Mouse (Mus musculus) CH12.LX (cell line): Measurements from ENCODE around the gene Prrt2. TPM values are rescaled to one million over a fixed set of nuclear protein-coding genes. Genes with fewer than 3 reads are reported as not detected.
A peak's percentile ranks its signal among the peaks of the same experiment; 100 is the strongest.

ENCODE experiments used
- DNase-seq: peaks from one replicate; pipeline ENCODE4 v3.0.0-alpha.2; 2013; ENCODE audit errors: extremely low read depth
- H3K27ac ChIP-seq: 2 replicates; pipeline ENCODE4 v1.5.1; 2012; ENCODE audit warnings: low read depth, mild to moderate bottlenecking, control low read depth, moderate library complexity; ENCODE audit not compliant: insufficient read depth
- H3K27me3 ChIP-seq: replicated peaks from 2 replicates; pipeline ENCODE3; 2012; ENCODE audit warnings: inconsistent platforms
- H3K36me3 ChIP-seq, 2 experiments: replicated peaks in 1 of 2; 2 replicates each; pipeline versions ENCODE3 to v1.6.1; 2012; ENCODE audit warnings: inconsistent platforms in 1 of 2, low read length in 1 of 2, mild to moderate bottlenecking in 1 of 2, mixed read lengths in 1 of 2, moderate library complexity in 1 of 2; ENCODE audit not compliant: control insufficient read depth in 1 of 2, insufficient read depth in 1 of 2
- H3K4me1 ChIP-seq, 2 experiments: 2 replicates each; pipeline ENCODE4 v1.6.1; 2012; ENCODE audit warnings: inconsistent platforms in 1 of 2, moderate library complexity in 1 of 2; ENCODE audit not compliant: insufficient read depth in 2 of 2, control insufficient read depth in 1 of 2
- H3K4me2 ChIP-seq: 2 replicates; pipeline ENCODE4 v1.6.1; 2012; ENCODE audit warnings: low read depth, mild to moderate bottlenecking, control low read depth; ENCODE audit not compliant: poor library complexity, insufficient read depth, severe bottlenecking
- H3K4me3 ChIP-seq, 3 experiments: fragments of 150-350 bp in 1 of 3; sonication (generic) in 1 of 3; replicated peaks in 1 of 3; 2 replicates each; pipeline versions ENCODE3 to v1.5.1; 2011 to 2012; ENCODE audit warnings: low read depth in 2 of 3, low read length in 2 of 3, mild to moderate bottlenecking in 2 of 3, moderate library complexity in 2 of 3, control low read depth in 1 of 3, improper control_type of control experiment in 1 of 3, inconsistent platforms in 1 of 3, mixed read lengths in 1 of 3; ENCODE audit not compliant: poor library complexity in 1 of 3
- H3K79me2 ChIP-seq: replicated peaks from 2 replicates; pipeline ENCODE4 v1.6.1; 2012; ENCODE audit warnings: mild to moderate bottlenecking, moderate library complexity; ENCODE audit not compliant: control insufficient read depth, poor library complexity, insufficient read depth, severe bottlenecking; ENCODE audit errors: extremely low read depth
- H3K9ac ChIP-seq: 2 replicates; pipeline ENCODE4 v1.6.1; 2012; ENCODE audit warnings: low read depth, mild to moderate bottlenecking, control low read depth, moderate library complexity; ENCODE audit not compliant: insufficient read depth
- H3K9me3 ChIP-seq: replicated peaks from 2 replicates; pipeline ENCODE3; 2012; ENCODE audit warnings: low read length, inconsistent platforms, mixed read lengths
- BHLHE40 ChIP-seq: IDR thresholded peaks from 2 replicates; pipeline ENCODE4 v1.6.1; 2011; ENCODE audit warnings: mild to moderate bottlenecking, low read depth, low read length, improper control_type of control experiment
- CHD1 ChIP-seq: IDR thresholded peaks from 2 replicates; pipeline ENCODE4 v1.6.1; 2012; ENCODE audit warnings: low read depth, low read length, improper control_type of control experiment, inconsistent platforms
- CTCF ChIP-seq, 2 experiments: IDR thresholded peaks in 1 of 2; conservative IDR thresholded peaks in 1 of 2; 2 replicates each; pipeline ENCODE4 v1.5.1; 2011 to 2012; ENCODE audit warnings: low read depth in 2 of 2, low read length in 2 of 2, improper control_type of control experiment in 1 of 2, inconsistent platforms in 1 of 2, mild to moderate bottlenecking in 1 of 2, moderate library complexity in 1 of 2
- JUND ChIP-seq: conservative IDR thresholded peaks from 2 replicates; pipeline ENCODE4 v1.6.1; 2011; ENCODE audit warnings: low read depth, low read length, improper control_type of control experiment
- MEF2A ChIP-seq: IDR thresholded peaks from 2 replicates; pipeline ENCODE4 v1.6.1; 2014; ENCODE audit warnings: low read depth, mild to moderate bottlenecking, inconsistent platforms, low read length, improper control_type of control experiment, borderline replicate concordance
- MYC ChIP-seq: IDR thresholded peaks from 2 replicates; pipeline ENCODE4 v1.6.1; 2011; ENCODE audit warnings: low read depth, mild to moderate bottlenecking, improper control_type of control experiment, low read length
- NELFE ChIP-seq: IDR thresholded peaks from 2 replicates; pipeline ENCODE4 v1.6.1; 2011; ENCODE audit warnings: low read depth, low read length, improper control_type of control experiment
- RCOR1 ChIP-seq: conservative IDR thresholded peaks from 2 replicates; pipeline ENCODE4 v1.6.1; 2012; ENCODE audit warnings: low read depth, mild to moderate bottlenecking, inconsistent platforms, low read length, improper control_type of control experiment
- SIN3A ChIP-seq: IDR thresholded peaks from 2 replicates; pipeline ENCODE4 v1.6.1; 2012; ENCODE audit warnings: low read length, improper control_type of control experiment, inconsistent platforms
- TBP ChIP-seq: conservative IDR thresholded peaks from 2 replicates; pipeline ENCODE4 v1.6.1; 2011; ENCODE audit warnings: low read depth, low read length, improper control_type of control experiment
- TCF12 ChIP-seq: IDR thresholded peaks from 2 replicates; pipeline ENCODE4 v1.6.1; 2014; ENCODE audit warnings: low read depth, mild to moderate bottlenecking, inconsistent platforms, low read length, improper control_type of control experiment
- ZC3H11A ChIP-seq: IDR thresholded peaks from 2 replicates; pipeline ENCODE4 v1.6.1; 2012; ENCODE audit warnings: low read depth, mild to moderate bottlenecking, inconsistent platforms, low read length, improper control_type of control experiment
- dilution Hi-C: fragments of 300-500 bp; cut with MboI; formaldehyde crosslinking; loops from 2 replicates; pipeline ENCODE4 v1.14.3; 2020; ENCODE audit warnings: low sequenced_read_pairs; ENCODE audit not compliant: extremely low pct_unique_long_range_greater_than_20kb, extremely low pct_ligation_motif_present
- in situ Hi-C: fragments of 300-500 bp; cut with MboI; formaldehyde crosslinking; loops from 3 replicates; pipeline ENCODE4 v1.14.3; 2019; ENCODE audit warnings: low sequenced_read_pairs, low pct_ligation_motif_present, low pct_unique_long_range_greater_than_20kb, mixed read lengths
- polyA plus RNA-seq: library from polyadenylated mRNA; unstranded; fragments of >175 nt; gene quantifications from 2 replicates; pipeline ENCODE4 v1.2.1, GENCODE M21; 2012; ENCODE audit warnings: low read depth; ENCODE audit not compliant: insufficient read length
- total RNA-seq, 2 experiments: library from RNA; depleted of rRNA; stranded (reverse); fragments of 300-350 nt in 1 of 2; fragments of >200 nt in 1 of 2; gene quantifications; 2 replicates each; pipeline ENCODE4 v1.2.3; 2012 to 2014

Prrt2 gene
- total and polyA plus RNA-seq, 3 experiments: 1.2 TPM; not detected in 2

DNA sequence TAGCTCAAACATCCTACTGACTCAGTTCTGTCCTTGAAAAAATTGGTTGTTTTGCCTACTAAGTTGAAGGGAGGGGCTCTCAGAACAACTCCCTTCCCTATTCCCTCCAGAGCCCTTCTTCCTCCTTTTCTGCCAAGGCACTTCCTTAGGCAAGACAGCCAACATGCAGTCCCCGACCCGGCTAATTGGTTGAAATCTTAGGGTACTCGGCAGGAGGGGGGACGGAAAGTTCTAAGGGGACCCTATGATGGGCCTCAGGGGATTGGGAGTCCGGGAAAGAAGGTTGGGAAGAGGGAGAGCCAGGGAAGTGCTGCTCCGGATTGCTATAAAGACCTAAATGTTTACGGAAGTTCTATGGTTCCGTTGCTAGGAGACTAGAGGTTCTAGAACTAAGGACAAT, 45.5 kb downstream of the Prrt2 start:
- H3K27me3 ChIP-seq: no peaks in the 10 kb centered on the region
- peak overlapping the region; percentile 41 to 97 (median 56) for H3K4me3 ChIP-seq
- peaks cover 17% of the 10 kb centered on the region for H3K79me2 ChIP-seq
- H3K4me1 ChIP-seq: peaks cover 9 to 38% of the 10 kb centered on the region in 2 experiments
- H3K9me3 ChIP-seq: no peaks in the 10 kb centered on the region
- DNase-seq: no peak
- TF ChIP-seq ZC3H11A: no peak
- no peak for TF ChIP-seq SIN3A
- TF ChIP-seq BHLHE40: no peak
- no peak for TF ChIP-seq MEF2A
- no peak for TF ChIP-seq CHD1
- TF ChIP-seq MYC: no peak
- TF ChIP-seq JUND: no peak
- no peak for TF ChIP-seq TBP
- TF ChIP-seq NELFE: no peak
- TF ChIP-seq TCF12: no peak
- no peak for TF ChIP-seq CTCF (conservative IDR thresholded peaks at IDR 0.05 in 1 of 2, IDR thresholded peaks at IDR 0.05 in 1 of 2; ENCODE audit: low read depth in 2 of 2, low read length in 2 of 2)
- TF ChIP-seq RCOR1: no peak
- H3K27ac ChIP-seq: no peak overlapping the region
- dilution Hi-C loops: no loop called here
- H3K4me2 ChIP-seq: peak overlapping the region; percentile 50
- in situ Hi-C loops: loop anchor here (25.0 kb wide), 1 partner anchor 812 kb away; the partner anchor contains the start of genes Gm49388 and Setd1a
- peaks cover 34 to 60% of the 10 kb centered on the region in 2 experiments for H3K36me3 ChIP-seq
- peak overlapping the region; percentile 49; the same call in 1 of the 2 replicates for H3K9ac ChIP-seq

Other genes starting within 250 kb of the Prrt2 start
Only the 20 nearest of the 32 such genes appear.
- 1.9 and 3.4 TPM in 2 replicates for gene Doc2a, start 173.8 kb downstream of the Prrt2 start, total RNA-seq (2012; rRNA removed)
- gene Doc2a, start 173.8 kb downstream of the Prrt2 start, total RNA-seq (2014; rRNA removed): not detected in 2 replicates
- gene Doc2a, start 173.8 kb downstream of the Prrt2 start, polyA plus RNA-seq: not detected in 2 replicates
- gene Hirip3, start 159.2 kb downstream of the Prrt2 start, total RNA-seq (2012; rRNA removed): 70.9 and 103 TPM in 2 replicates
- 42.4 and 44.7 TPM in 2 replicates for gene Hirip3, start 159.2 kb downstream of the Prrt2 start, total RNA-seq (2014; rRNA removed)
- gene Hirip3, start 159.2 kb downstream of the Prrt2 start, polyA plus RNA-seq: 190 and 267 TPM in 2 replicates
- gene Ino80e, start 158.8 kb downstream of the Prrt2 start, total RNA-seq (2012; rRNA removed): 73.9 and 109 TPM in 2 replicates
- gene Ino80e, start 158.8 kb downstream of the Prrt2 start, total RNA-seq (2014; rRNA removed): 73.6 and 78.4 TPM in 2 replicates
- gene Ino80e, start 158.8 kb downstream of the Prrt2 start, polyA plus RNA-seq: 216 and 243 TPM in 2 replicates
- gene Taok2, start 136.5 kb downstream of the Prrt2 start, total RNA-seq (2012; rRNA removed): 28.5 and 29.0 TPM in 2 replicates
- gene Taok2, start 136.5 kb downstream of the Prrt2 start, total RNA-seq (2014; rRNA removed): 13.6 and 15.3 TPM in 2 replicates
- 32.2 and 33.0 TPM in 2 replicates for gene Taok2, start 136.5 kb downstream of the Prrt2 start, polyA plus RNA-seq
- 39.7 and 43.2 TPM in 2 replicates for gene Tmem219, start 98.3 kb downstream of the Prrt2 start, total RNA-seq (2012; rRNA removed)
- gene Tmem219, start 98.3 kb downstream of the Prrt2 start, total RNA-seq (2014; rRNA removed): 31.3 and 33.4 TPM in 2 replicates
- gene Tmem219, start 98.3 kb downstream of the Prrt2 start, polyA plus RNA-seq: 37.4 and 39.3 TPM in 2 replicates
- gene Kctd13, start 92.3 kb downstream of the Prrt2 start, total RNA-seq (2012; rRNA removed): 35.0 and 37.5 TPM in 2 replicates
- gene Kctd13, start 92.3 kb downstream of the Prrt2 start, total RNA-seq (2014; rRNA removed): 16.4 and 19.0 TPM in 2 replicates
- 35.2 and 40.4 TPM in 2 replicates for gene Kctd13, start 92.3 kb downstream of the Prrt2 start, polyA plus RNA-seq
- 0.08 TPM in 1 of 2 replicates, not detected in the other for gene Asphd1, start 71.6 kb downstream of the Prrt2 start, total RNA-seq (2012; rRNA removed)
- not detected in 2 replicates for gene Asphd1, start 71.6 kb downstream of the Prrt2 start, total RNA-seq (2014; rRNA removed)
- 1.3 and 1.8 TPM in 2 replicates for gene Asphd1, start 71.6 kb downstream of the Prrt2 start, polyA plus RNA-seq
- gene Sez6l2, start 70.6 kb downstream of the Prrt2 start, total RNA-seq (2012; rRNA removed): 7.2 and 8.8 TPM in 2 replicates
- 8.9 and 9.9 TPM in 2 replicates for gene Sez6l2, start 70.6 kb downstream of the Prrt2 start, total RNA-seq (2014; rRNA removed)
- gene Sez6l2, start 70.6 kb downstream of the Prrt2 start, polyA plus RNA-seq: 29.2 and 29.3 TPM in 2 replicates
- gene Cdipt, start 45.3 kb downstream of the Prrt2 start, total RNA-seq (2012; rRNA removed): 72.8 and 86.2 TPM in 2 replicates
- gene Cdipt, start 45.3 kb downstream of the Prrt2 start, total RNA-seq (2014; rRNA removed): 100 and 108 TPM in 2 replicates
- 120 and 138 TPM in 2 replicates for gene Cdipt, start 45.3 kb downstream of the Prrt2 start, polyA plus RNA-seq
- gene Cdiptos, start 45.1 kb downstream of the Prrt2 start, total RNA-seq (2012; rRNA removed): 0.46 and 0.47 TPM in 2 replicates
- not detected in 2 replicates for gene Cdiptos, start 45.1 kb downstream of the Prrt2 start, total RNA-seq (2014; rRNA removed)
- gene Cdiptos, start 45.1 kb downstream of the Prrt2 start, polyA plus RNA-seq: 0.31 and 0.97 TPM in 2 replicates
- gene Mvp, start 6.6 kb downstream of the Prrt2 start, total RNA-seq (2012; rRNA removed): 42.1 and 52.1 TPM in 2 replicates
- 33.3 and 35.5 TPM in 2 replicates for gene Mvp, start 6.6 kb downstream of the Prrt2 start, total RNA-seq (2014; rRNA removed)
- gene Mvp, start 6.6 kb downstream of the Prrt2 start, polyA plus RNA-seq: 53.7 and 63.5 TPM in 2 replicates
- 0.25 and 0.30 TPM in 2 replicates for gene Pagr1b, start 4.7 kb downstream of the Prrt2 start, total RNA-seq (2012; rRNA removed)
- gene Pagr1b, start 4.7 kb downstream of the Prrt2 start, total RNA-seq (2014; rRNA removed): not detected in 2 replicates
- 2.8 and 6.6 TPM in 2 replicates for gene Pagr1b, start 4.7 kb downstream of the Prrt2 start, polyA plus RNA-seq
- 56.9 and 60.0 TPM in 2 replicates for gene Pagr1a, start 3.9 kb downstream of the Prrt2 start, total RNA-seq (2012; rRNA removed)
- 12.0 and 24.9 TPM in 2 replicates for gene Pagr1a, start 3.9 kb downstream of the Prrt2 start, total RNA-seq (2014; rRNA removed)
- 69.4 and 71.3 TPM in 2 replicates for gene Pagr1a, start 3.9 kb downstream of the Prrt2 start, polyA plus RNA-seq
- 13.2 and 16.0 TPM in 2 replicates for gene Gm42742, start 114 bp downstream of the Prrt2 start, total RNA-seq (2012; rRNA removed)
- gene Gm42742, start 114 bp downstream of the Prrt2 start, total RNA-seq (2014; rRNA removed): 37.1 and 45.1 TPM in 2 replicates
- 6.1 and 14.9 TPM in 2 replicates for gene Gm42742, start 114 bp downstream of the Prrt2 start, polyA plus RNA-seq
- gene Maz, start 5.8 kb upstream of the Prrt2 start, total RNA-seq (2012; rRNA removed): 87.0 and 112 TPM in 2 replicates
- gene Maz, start 5.8 kb upstream of the Prrt2 start, total RNA-seq (2014; rRNA removed): 84.5 and 91.2 TPM in 2 replicates
- 219 and 241 TPM in 2 replicates for gene Maz, start 5.8 kb upstream of the Prrt2 start, polyA plus RNA-seq
- 54.2 and 63.9 TPM in 2 replicates for gene Kif22, start 21.3 kb upstream of the Prrt2 start, total RNA-seq (2012; rRNA removed)
- gene Kif22, start 21.3 kb upstream of the Prrt2 start, total RNA-seq (2014; rRNA removed): 58.1 and 65.0 TPM in 2 replicates
- gene Kif22, start 21.3 kb upstream of the Prrt2 start, polyA plus RNA-seq: 81.4 and 86.2 TPM in 2 replicates
- gene Zg16, start 66.1 kb upstream of the Prrt2 start, total RNA-seq (2012; rRNA removed): not detected in 2 replicates
- not detected in 2 replicates for gene Zg16, start 66.1 kb upstream of the Prrt2 start, total RNA-seq (2014; rRNA removed)
- gene Zg16, start 66.1 kb upstream of the Prrt2 start, polyA plus RNA-seq: not detected in 2 replicates
- gene AI467606, start 70.1 kb upstream of the Prrt2 start, total RNA-seq (2012; rRNA removed): 15.7 and 19.0 TPM in 2 replicates
- gene AI467606, start 70.1 kb upstream of the Prrt2 start, total RNA-seq (2014; rRNA removed): 18.6 and 26.4 TPM in 2 replicates
- gene AI467606, start 70.1 kb upstream of the Prrt2 start, polyA plus RNA-seq: 18.3 and 20.5 TPM in 2 replicates
- 0.21 and 0.30 TPM in 2 replicates for gene Qprt, start 101.0 kb upstream of the Prrt2 start, total RNA-seq (2012; rRNA removed)
- gene Qprt, start 101.0 kb upstream of the Prrt2 start, total RNA-seq (2014; rRNA removed): 0.15 TPM in 1 of 2 replicates, not detected in the other
- gene Qprt, start 101.0 kb upstream of the Prrt2 start, polyA plus RNA-seq: 0.14 TPM in 1 of 2 replicates, not detected in the other
- gene Spn, start 116.6 kb upstream of the Prrt2 start, total RNA-seq (2012; rRNA removed): 14.4 and 16.3 TPM in 2 replicates
- 2.4 and 2.6 TPM in 2 replicates for gene Spn, start 116.6 kb upstream of the Prrt2 start, total RNA-seq (2014; rRNA removed)
- 3.3 and 3.6 TPM in 2 replicates for gene Spn, start 116.6 kb upstream of the Prrt2 start, polyA plus RNA-seq